Mouse (Mus musculus): ENCODE measurements around the gene Atpaf2.

Gene Atpaf2

GRCm38 (mm10) chr11:60406606-60407005 lies 11.7 kb downstream of the Atpaf2 start:
- DNase-seq (ENCODE audit: extremely low read depth, insufficient read length, low spot score), result no peak

GRCm38 (mm10) chr11:60397172-60397571 lies 21.1 kb downstream of the Atpaf2 start:
- no peak for DNase-seq (ENCODE audit: extremely low read depth, insufficient read length, low spot score)

GRCm38 (mm10) chr11:60396546-60396945 lies 21.7 kb downstream of the Atpaf2 start:
- no peak for DNase-seq (ENCODE audit: extremely low read depth, insufficient read length, low spot score)

- DNase-seq (ENCODE audit: extremely low read depth, insufficient read length, low spot score), result no peak
These were observed 26.9 kb downstream of the Atpaf2 start for GRCm38 (mm10) chr11:60391346-60391745.

GRCm38 (mm10) chr11:60387944-60388343 lies 30.3 kb downstream of the Atpaf2 start:
- DNase-seq (ENCODE audit: extremely low read depth, insufficient read length, low spot score), result no peak

GRCm38 (mm10) chr11:60385946-60386345 lies 32.3 kb downstream of the Atpaf2 start:
- DNase-seq (ENCODE audit: extremely low read depth, insufficient read length, low spot score), result no peak

GRCm38 (mm10) chr11:60384762-60385421 lies 33.4 kb downstream of the Atpaf2 start:
- DNase-seq (ENCODE audit: extremely low read depth, insufficient read length, low spot score), result no peak

GRCm38 (mm10) chr11:60383518-60383917 lies 34.7 kb downstream of the Atpaf2 start:
- DNase-seq (ENCODE audit: extremely low read depth, insufficient read length, low spot score), result no peak

- DNase-seq (ENCODE audit: extremely low read depth, insufficient read length, low spot score), result no peak
These were observed 43.8 kb downstream of the Atpaf2 start for GRCm38 (mm10) chr11:60374481-60374880.

GRCm38 (mm10) chr11:60370431-60370830 lies 47.8 kb downstream of the Atpaf2 start:
- DNase-seq (ENCODE audit: extremely low read depth, insufficient read length, low spot score), result no peak

- DNase-seq (ENCODE audit: extremely low read depth, insufficient read length, low spot score), result no peak
These were observed 48.8 kb downstream of the Atpaf2 start for GRCm38 (mm10) chr11:60369448-60369847.

- no peak for DNase-seq (ENCODE audit: extremely low read depth, insufficient read length, low spot score)
These were observed 49.3 kb downstream of the Atpaf2 start for GRCm38 (mm10) chr11:60368909-60369308.

- DNase-seq (ENCODE audit: extremely low read depth, insufficient read length, low spot score), result no peak
These were observed 51.0 kb downstream of the Atpaf2 start for GRCm38 (mm10) chr11:60367256-60367655.

GRCm38 (mm10) chr11:60366239-60367019 lies 51.8 kb downstream of the Atpaf2 start:
- no peak for DNase-seq (ENCODE audit: extremely low read depth, insufficient read length, low spot score)

- DNase-seq (ENCODE audit: extremely low read depth, insufficient read length, low spot score), result no peak
These were observed 57.5 kb downstream of the Atpaf2 start for GRCm38 (mm10) chr11:60360631-60361201.

GRCm38 (mm10) chr11:60359936-60360335 lies 58.3 kb downstream of the Atpaf2 start:
- DNase-seq (ENCODE audit: extremely low read depth, insufficient read length, low spot score), result no peak

GRCm38 (mm10) chr11:60359138-60359537 lies 59.1 kb downstream of the Atpaf2 start:
- no peak for DNase-seq (ENCODE audit: extremely low read depth, insufficient read length, low spot score)

GRCm38 (mm10) chr11:60358548-60358947 lies 59.7 kb downstream of the Atpaf2 start:
- DNase-seq (ENCODE audit: extremely low read depth, insufficient read length, low spot score), result no peak

GRCm38 (mm10) chr11:60357116-60357515 lies 61.1 kb downstream of the Atpaf2 start:
- no peak for DNase-seq (ENCODE audit: extremely low read depth, insufficient read length, low spot score)

- DNase-seq (ENCODE audit: extremely low read depth, insufficient read length, low spot score), result no peak
These were observed 62.3 kb downstream of the Atpaf2 start for GRCm38 (mm10) chr11:60355952-60356351.

- DNase-seq (ENCODE audit: extremely low read depth, insufficient read length, low spot score), result peak; percentile 99
These were observed 65.5 kb downstream of the Atpaf2 start, which contains the start of the genes Tom1l2 and Drc3 for GRCm38 (mm10) chr11:60352559-60353411. TSS of gene Tom1l2 (minus strand) at chr11:60352905. TSS of gene Drc3 (plus strand) at chr11:60353329.
